Mouse (Mus musculus): ENCODE data around the gene Anapc16. TPM values are rescaled to one million over a fixed set of nuclear protein-coding genes. Genes with fewer than 3 reads are reported as not detected.

The Anapc16 gene
- polyA plus RNA-seq, 1 experiment = 100 TPM

DNA sequence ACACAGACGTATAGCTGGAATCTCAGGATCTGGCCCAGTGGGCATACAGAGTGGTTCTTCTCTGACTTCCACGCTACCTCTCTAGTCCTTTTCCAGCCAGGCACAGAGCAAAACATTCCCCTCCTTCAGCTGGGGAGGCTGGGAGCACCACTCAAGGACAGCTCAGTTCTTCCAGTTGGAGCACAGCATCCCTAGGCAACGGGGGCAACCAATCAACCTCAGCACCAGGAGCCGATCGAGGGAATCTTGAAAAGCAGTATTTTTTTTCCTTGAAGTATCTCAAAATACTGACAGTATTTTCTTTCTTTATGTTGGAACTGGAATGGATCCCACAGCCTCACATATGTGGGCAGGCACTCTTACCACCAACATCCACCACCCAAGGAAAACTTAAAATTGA lies 46.3 kb downstream of the Anapc16 start:
- H3K27ac ChIP-seq (ENCODE audit: insufficient read depth, low read depth, low read length) = no peak overlapping the region
- TF ChIP-seq CTCF (conservative IDR thresholded peaks at IDR 0.05; ENCODE audit: insufficient read depth, insufficient read length, low read depth, low read length) (no peak), POLR2A (IDR thresholded peaks at IDR 0.05; ENCODE audit: low read depth, low read length) (no peak)
- WGBS = 79% methylated on average over 5 of the region's 5 CpGs

DNA sequence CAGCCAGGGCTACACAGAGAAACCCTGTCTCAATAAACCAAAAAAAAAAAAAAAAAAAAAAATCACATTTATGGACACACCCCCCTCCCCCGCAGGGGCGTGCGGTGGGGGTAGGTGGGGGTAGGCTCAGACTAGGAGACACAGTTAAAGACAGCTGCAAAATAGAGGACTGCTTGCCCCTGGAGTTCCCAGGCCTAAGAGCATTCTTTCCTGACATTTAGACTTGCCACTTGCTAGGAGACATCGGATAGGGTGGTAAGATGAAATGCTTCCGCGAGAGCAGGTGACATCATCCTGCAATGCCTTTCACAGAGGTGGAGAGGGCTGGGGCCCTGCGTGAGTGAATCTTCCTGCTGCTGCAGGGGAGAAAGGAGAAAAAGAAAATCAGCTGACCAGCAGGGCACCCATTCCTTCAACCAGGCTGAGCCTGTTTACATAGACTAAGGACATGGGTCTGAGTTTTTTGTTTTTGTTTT lies 49.3 kb downstream of the Anapc16 start:
- H3K27ac ChIP-seq (ENCODE audit: insufficient read depth, low read depth, low read length) = no peak overlapping the region
- 39% methylated on average over 7 of the region's 7 CpGs for WGBS
- H3K4me1 ChIP-seq (ENCODE audit: control insufficient read depth, insufficient read depth, low read length) = peaks cover 13% of the 10 kb centered on the region; the same call in 1 of the 2 replicates
- no peak for DNase-seq
- no peaks in the 10 kb centered on the region; the same call in 1 of the 2 replicates for H3K27me3 ChIP-seq (replicated peaks; ENCODE audit: control insufficient read depth, insufficient read depth, low read length)
- TF ChIP-seq CTCF (conservative IDR thresholded peaks at IDR 0.05; ENCODE audit: insufficient read depth, insufficient read length, low read depth, low read length) = no peak
- no peak overlapping the region for H3K4me3 ChIP-seq (ENCODE audit: insufficient read depth, low read depth, low read length)
- H3K36me3 ChIP-seq (ENCODE audit: control insufficient read depth, insufficient read depth, low read length) = no peaks in the 10 kb centered on the region

More for the DNA sequence above, 46.3 kb downstream of the Anapc16 start:
- Histone ChIP-seq H3K4me3 (ENCODE audit: insufficient read depth, low read depth, low read length) (no peak overlapping the region), H3K36me3 (ENCODE audit: control insufficient read depth, insufficient read depth, low read length) (no peaks in the 10 kb centered on the region), H3K4me1 (ENCODE audit: control insufficient read depth, insufficient read depth, low read length) (peaks cover 8% of the 10 kb centered on the region; the same call in 1 of the 2 replicates), H3K27me3 (replicated peaks; ENCODE audit: control insufficient read depth, insufficient read depth, low read length) (no peaks in the 10 kb centered on the region; the same call in 1 of the 2 replicates)
- no peak for DNase-seq

DNA sequence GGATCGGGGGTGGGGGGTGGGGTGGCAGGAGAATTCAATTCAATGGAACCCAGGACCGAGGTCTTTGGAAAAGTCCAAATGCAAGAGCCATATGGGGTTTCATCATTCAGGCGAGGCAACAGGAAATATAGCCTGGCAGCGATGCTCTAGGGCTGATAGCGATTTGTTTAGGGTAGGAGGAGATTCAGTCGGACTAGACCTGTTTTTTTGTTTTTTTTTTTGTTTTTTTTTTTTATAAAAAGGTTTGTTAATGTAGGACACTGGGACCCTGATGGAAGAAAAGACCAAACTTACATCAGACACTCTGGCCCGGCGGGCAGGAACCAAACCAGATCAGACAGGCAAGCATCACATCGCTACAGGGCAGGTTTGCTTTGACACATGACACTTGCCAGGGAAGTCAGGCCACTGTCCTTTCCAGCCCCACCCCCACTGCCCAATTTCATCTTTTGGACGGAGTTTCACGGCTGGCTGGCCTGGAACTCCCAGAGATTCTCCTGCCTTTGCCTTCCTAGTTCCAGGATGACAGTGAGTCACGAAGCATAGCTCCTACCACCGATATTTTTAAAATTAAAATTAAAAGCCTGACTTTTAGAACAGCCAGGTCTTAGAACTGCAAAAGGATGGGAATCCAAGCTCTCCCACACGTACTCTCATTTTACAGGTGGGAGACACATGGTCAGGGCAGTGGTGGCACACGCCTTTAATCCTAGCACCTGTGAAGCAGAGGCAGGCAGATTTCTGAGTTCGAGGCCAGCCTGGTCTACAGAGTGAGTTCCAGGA lies 50.0 kb downstream of the Anapc16 start:
- H3K27ac ChIP-seq (ENCODE audit: insufficient read depth, low read depth, low read length) = no peak overlapping the region
- no peak for TF ChIP-seq POLR2A (IDR thresholded peaks at IDR 0.05; ENCODE audit: low read depth, low read length)
- no peak for TF ChIP-seq CTCF (conservative IDR thresholded peaks at IDR 0.05; ENCODE audit: insufficient read depth, insufficient read length, low read depth, low read length)
- no peaks in the 10 kb centered on the region; the same call in 1 of the 2 replicates for H3K27me3 ChIP-seq (replicated peaks; ENCODE audit: control insufficient read depth, insufficient read depth, low read length)
- H3K4me1 ChIP-seq (ENCODE audit: control insufficient read depth, insufficient read depth, low read length) = peaks cover 13% of the 10 kb centered on the region; the same call in 1 of the 2 replicates
- 32% methylated on average over 16 of the region's 16 CpGs for WGBS
- H3K4me3 ChIP-seq (ENCODE audit: insufficient read depth, low read depth, low read length) = peak overlapping the region; percentile 67; the same call in 1 of the 2 replicates
- no peaks in the 10 kb centered on the region for H3K36me3 ChIP-seq (ENCODE audit: control insufficient read depth, insufficient read depth, low read length)
- DNase-seq = peak; percentile 75

- DNase-seq = peak; percentile 74
- TF ChIP-seq POLR2A (IDR thresholded peaks at IDR 0.05; ENCODE audit: low read depth, low read length) (no peak), CTCF (conservative IDR thresholded peaks at IDR 0.05; ENCODE audit: insufficient read depth, insufficient read length, low read depth, low read length) (no peak)
- WGBS = under 1% methylated on average over 31 of the region's 31 CpGs
- Histone ChIP-seq H3K27me3 (replicated peaks; ENCODE audit: control insufficient read depth, insufficient read depth, low read length) (no peaks in the 10 kb centered on the region; the same call in 1 of the 2 replicates), H3K4me3 (ENCODE audit: insufficient read depth, low read depth, low read length) (peak overlapping the region; percentile 67), H3K4me1 (ENCODE audit: control insufficient read depth, insufficient read depth, low read length) (peaks cover 13% of the 10 kb centered on the region; the same call in 1 of the 2 replicates), H3K36me3 (ENCODE audit: control insufficient read depth, insufficient read depth, low read length) (no peaks in the 10 kb centered on the region), H3K27ac (ENCODE audit: insufficient read depth, low read depth, low read length) (peak overlapping the region; percentile 94)
Measured at GRCm38 (mm10) chr10:59952152-59952780, 50.7 kb downstream of the Anapc16 start.

DNA sequence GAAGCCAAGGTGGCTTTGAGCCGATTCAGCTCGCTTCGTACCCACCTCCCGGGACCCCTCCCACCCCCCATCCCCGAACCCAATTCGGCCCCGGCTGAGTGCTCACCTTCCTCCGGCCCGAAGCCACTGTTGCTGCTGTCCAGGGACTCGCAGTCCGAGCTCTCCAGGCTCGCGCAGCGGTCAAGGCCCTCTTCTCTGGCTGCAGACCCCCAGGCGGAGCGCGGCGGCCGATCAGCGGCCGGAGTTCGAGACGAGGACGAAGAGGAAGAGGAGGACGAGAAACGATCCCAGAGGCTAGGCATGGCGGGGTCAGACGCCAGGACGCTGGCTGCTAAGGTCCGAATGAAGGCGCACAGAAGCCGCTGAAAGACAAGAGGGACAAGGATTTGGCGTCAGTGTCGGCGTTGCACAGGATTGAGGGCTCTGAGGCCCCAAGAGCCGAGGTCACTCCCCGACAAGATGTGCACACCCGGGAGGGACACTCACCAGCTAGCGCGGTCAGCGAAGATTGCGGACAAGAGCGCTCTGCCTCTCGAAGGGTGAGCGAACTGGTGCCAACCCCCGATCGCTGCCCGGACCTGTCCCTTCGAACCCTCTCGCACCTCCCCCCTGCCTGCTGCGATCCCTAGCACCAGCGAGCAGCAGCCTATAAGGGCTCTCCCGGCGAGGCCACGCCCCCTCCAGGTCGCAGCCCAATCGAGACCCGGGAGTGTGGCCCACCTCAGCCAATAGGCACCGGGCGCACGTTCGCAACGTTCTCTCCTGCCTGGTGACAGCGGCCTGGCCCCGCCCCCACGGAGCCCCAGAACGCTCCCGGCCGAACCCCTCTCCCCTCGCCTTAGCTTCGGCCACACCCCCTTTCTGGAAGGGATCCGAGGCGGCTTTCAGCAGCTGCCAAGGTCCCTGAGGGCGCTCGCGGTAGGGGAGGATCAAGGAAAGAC lies 51.5 kb downstream of the Anapc16 start, which contains the start of gene Ddit4:
Gene Ddit4 (minus strand): TSS at position 624 of the 941 bp plus-strand sequence.
- Histone ChIP-seq H3K4me1 (ENCODE audit: control insufficient read depth, insufficient read depth, low read length) (peaks cover 13% of the 10 kb centered on the region; the same call in 1 of the 2 replicates), H3K36me3 (ENCODE audit: control insufficient read depth, insufficient read depth, low read length) (no peaks in the 10 kb centered on the region), H3K27me3 (replicated peaks; ENCODE audit: control insufficient read depth, insufficient read depth, low read length) (no peaks in the 10 kb centered on the region), H3K4me3 (ENCODE audit: insufficient read depth, low read depth, low read length) (peak within 1 kb of the TSS; percentile 67), H3K27ac (ENCODE audit: insufficient read depth, low read depth, low read length) (peak within 1 kb of the TSS; percentile 94)
- under 1% methylated on average over 76 of the region's 76 CpGs for WGBS
- peak; percentile 100 for DNase-seq
- peak; percentile 100 for TF ChIP-seq POLR2A (IDR thresholded peaks at IDR 0.05; ENCODE audit: low read depth, low read length)
- TF ChIP-seq CTCF (conservative IDR thresholded peaks at IDR 0.05; ENCODE audit: insufficient read depth, insufficient read length, low read depth, low read length) = no peak

DNA sequence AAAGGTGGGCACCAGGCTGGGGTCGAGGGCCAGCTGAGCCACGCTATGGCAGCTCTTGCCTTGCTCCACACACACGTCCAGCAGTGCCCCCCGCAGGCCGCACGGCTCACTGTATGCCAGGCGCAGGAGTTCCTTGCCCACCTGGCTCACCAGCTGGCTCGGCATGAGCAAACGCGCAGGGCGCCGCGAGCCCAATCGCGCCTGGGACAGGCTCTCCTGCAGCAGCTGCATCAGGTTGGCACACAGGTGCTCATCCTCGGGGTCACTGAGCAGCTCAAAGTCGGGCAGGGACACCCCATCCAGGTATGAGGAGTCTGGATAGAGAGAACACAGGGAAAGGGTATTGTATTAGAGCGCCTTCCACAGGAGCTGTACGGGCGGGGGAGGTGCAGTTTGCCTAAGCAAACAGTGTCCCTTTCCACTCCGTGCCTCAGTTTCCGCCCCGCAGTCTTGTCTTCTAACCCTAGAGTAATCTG lies 52.2 kb downstream of the Anapc16 start:
- TF ChIP-seq CTCF (conservative IDR thresholded peaks at IDR 0.05; ENCODE audit: insufficient read depth, insufficient read length, low read depth, low read length) (peak; percentile 67), POLR2A (IDR thresholded peaks at IDR 0.05; ENCODE audit: low read depth, low read length) (peak; percentile 20)
- Histone ChIP-seq H3K4me3 (ENCODE audit: insufficient read depth, low read depth, low read length) (peak overlapping the region; percentile 64), H3K27ac (ENCODE audit: insufficient read depth, low read depth, low read length) (peak overlapping the region; percentile 78), H3K36me3 (ENCODE audit: control insufficient read depth, insufficient read depth, low read length) (no peaks in the 10 kb centered on the region), H3K27me3 (replicated peaks; ENCODE audit: control insufficient read depth, insufficient read depth, low read length) (no peaks in the 10 kb centered on the region), H3K4me1 (ENCODE audit: control insufficient read depth, insufficient read depth, low read length) (peaks cover 13% of the 10 kb centered on the region; the same call in 1 of the 2 replicates)
- peak; percentile 89 for DNase-seq
- 1% methylated on average over 23 of the region's 23 CpGs for WGBS
